ENCODE assay signal across 8 mouse cellular contexts in the genomic region with DNA sequence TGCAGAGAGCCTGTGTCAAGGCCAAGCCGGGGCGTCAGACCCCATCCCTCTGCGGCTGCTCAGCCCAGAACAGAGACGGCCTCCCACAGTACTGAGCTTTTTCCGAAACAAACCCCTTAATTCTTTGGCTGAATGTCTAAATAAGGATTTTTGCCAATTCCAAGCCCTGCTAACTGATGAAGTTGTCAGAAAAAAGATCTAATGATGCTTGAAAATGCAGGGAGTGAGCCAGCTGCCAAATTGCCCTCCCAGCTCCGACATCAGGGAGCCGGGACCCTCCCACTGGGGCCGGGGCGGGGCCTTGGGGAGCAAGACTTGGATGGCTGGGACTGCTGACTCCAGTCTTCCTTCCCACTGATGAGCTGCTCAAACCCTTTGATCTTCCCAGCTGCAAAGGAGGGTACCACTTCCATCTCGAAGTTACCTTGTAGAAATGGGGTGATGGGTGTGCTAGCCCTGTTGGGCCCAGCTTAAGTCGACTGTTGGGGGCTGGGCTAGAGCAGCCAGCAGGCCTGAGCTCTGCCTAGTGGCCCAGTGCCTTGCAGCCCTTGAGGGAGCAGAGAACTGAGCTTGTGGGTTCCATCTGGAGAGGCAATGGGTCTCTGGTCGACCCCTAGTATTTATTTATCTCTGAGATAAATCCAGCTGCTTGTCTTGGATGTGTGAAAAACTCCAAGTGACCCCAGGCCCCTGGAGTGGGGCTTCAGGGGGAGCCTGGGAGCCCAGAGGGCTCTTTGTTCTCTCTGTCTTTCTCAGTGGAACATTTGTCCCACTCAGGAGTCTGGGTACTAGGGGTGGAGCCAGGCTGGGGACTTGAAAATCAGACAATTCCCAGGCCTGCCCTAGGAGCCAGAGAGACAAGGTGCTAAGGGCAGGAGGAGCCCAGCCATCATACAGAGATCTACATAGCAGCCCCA. TPM values are rescaled to one million over a fixed set of nuclear protein-coding genes. Genes with fewer than 3 reads are reported as not detected.
DNase-seq lines count a peak whose midpoint lies in the region; ATAC-seq lines count a peak whose summit lies in the region.

No protein-coding gene starts in this region.

- ATAC-seq in heart, embryonic 13.5 days (ENCODE audit: extremely low read depth, insufficient number of reproducible peaks, low FRiP score, low TSS enrichment): no peak; the same call in 1 of the 2 replicates
- ATAC-seq in megakaryocyte, adult 5-6 weeks (ENCODE audit: poor library complexity, severe bottlenecking): no peak

- H3K4me3 ChIP-seq in heart, embryonic 13.5 days: no peak overlapping the region

- H3K4me1 ChIP-seq in heart, embryonic 13.5 days: peaks cover 16% of the 10 kb centered on the region

- 31% methylated on average over 12 of the region's 12 CpGs for WGBS in heart, embryonic 13.5 days

- peak overlapping the region; percentile 48 for H3K27ac ChIP-seq in heart, embryonic 13.5 days (replicated peaks)

- peaks cover 14% of the 10 kb centered on the region for H3K27me3 ChIP-seq in heart, embryonic 13.5 days (replicated peaks)

- H3K9ac ChIP-seq in heart, embryonic 13.5 days: no peak overlapping the region

- H3K4me2 ChIP-seq in heart, embryonic 13.5 days: no peak overlapping the region

- no peak for DNase-seq in heart, adult 8-10 months (ENCODE audit: low spot score)
- peak; percentile 20 for DNase-seq in right cerebral cortex, adult 18-20 months
- DNase-seq in right cerebral cortex, postnatal 36 days (ENCODE audit: low spot score in 2 of 2): no peak
- peak; percentile 24 for DNase-seq in layer of hippocampus, adult 9-11 months
- DNase-seq in c-Kit-positive CD71-positive TER-119-positive erythroid progenitor cells, embryonic 14.5 days (ENCODE audit: low spot score): no peak
- DNase-seq in urinary bladder, postnatal 10 days (ENCODE audit: low spot score): no peak

- H3K36me3 ChIP-seq in heart, embryonic 13.5 days: no peaks in the 10 kb centered on the region

- no peaks in the 10 kb centered on the region for H3K9me3 ChIP-seq in heart, embryonic 13.5 days

RNA-seq across cellular contexts. Expression of a gene that starts 19.5 kb away (rescaled TPM):
- not detected in 2 replicates for polyA plus RNA-seq in heart, embryonic 13.5 days (2015; fragmentation: Nextera tagmentation; extraction: Ambion mirVana)
- not detected for total RNA-seq in heart, adult 8-10 months (2022)
- total RNA-seq in megakaryocyte, adult 5-6 weeks (2015): not detected in 2 replicates
- total RNA-seq in megakaryocyte, adult 5-6 weeks (2017): not detected in 2 replicates

Comparison
In these comparisons a context has a peak if more than half of its experiments do, and no peak if none do; other contexts are left out.
1. DNase-seq: peak in right cerebral cortex, adult 18-20 months (single experiment) and layer of hippocampus, adult 9-11 months (single experiment); none in heart, adult 8-10 months (single experiment), right cerebral cortex, postnatal 36 days (0 of 2), c-Kit-positive CD71-positive TER-119-positive erythroid progenitor cells, embryonic 14.5 days (single experiment) and urinary bladder, postnatal 10 days (single experiment).